Mouse (Mus musculus): ENCODE data around the gene Arhgap10. TPM values are rescaled to one million over a fixed set of nuclear protein-coding genes. Genes with fewer than 3 reads are reported as not detected.
A peak's percentile ranks its signal among the peaks of the same experiment; 100 is the strongest.

The Arhgap10 gene
- total RNA-seq, 2 experiments from 2014 or later, result 37.6 to 40.7 TPM

DNA sequence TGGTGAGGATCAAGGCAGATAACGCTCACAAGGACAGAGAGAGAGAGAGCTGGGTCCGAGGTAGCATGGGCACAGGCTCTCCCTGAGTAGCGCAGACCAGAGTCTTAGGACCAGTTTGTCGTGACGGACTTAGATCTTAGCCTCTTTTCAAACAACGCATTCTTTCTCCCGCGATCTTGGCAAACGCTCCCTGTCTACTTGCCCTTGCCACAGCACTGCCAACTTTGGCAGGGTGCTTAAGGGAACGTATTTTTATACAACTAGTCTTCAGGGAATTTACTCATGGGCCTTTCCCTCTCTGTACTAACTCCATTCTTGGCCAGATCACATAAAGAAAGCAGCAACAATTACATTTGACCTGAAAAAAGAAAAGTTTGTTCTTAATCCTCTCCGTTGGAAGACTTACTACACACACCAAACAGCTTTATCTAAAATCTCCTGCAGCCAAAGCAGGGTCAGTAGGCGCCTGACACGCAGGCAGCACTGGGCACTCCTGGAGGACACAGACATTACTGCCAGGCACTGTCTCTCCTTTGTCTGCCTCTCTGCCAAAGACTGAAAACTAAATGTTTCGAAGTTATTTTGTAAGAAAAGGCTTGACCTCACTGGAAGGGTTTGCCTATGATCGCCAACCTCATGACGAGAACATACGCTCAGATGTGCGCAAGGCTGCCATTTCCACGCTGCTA, 109.1 kb downstream of the Arhgap10 start:
- DNase-seq (ENCODE audit: low spot score), result no peak

DNA sequence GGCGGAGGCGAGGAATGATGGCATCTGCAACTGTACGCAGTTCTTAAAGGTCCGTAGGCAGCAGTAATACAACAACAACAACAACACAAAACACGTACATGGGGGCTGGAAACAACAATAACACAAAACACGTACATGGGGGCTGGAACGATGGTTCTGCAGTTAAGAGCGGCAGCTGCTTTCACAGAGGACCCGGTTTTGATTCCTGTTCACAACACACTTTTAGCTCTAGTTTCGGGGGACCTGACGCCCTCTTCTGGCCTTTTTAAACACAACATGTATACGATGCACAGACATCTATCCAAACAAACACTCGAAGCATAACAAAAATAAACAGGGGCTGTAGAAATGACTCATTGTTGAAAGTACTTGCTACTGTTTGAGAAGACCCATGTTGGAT, 110.9 kb downstream of the Arhgap10 start:
- no peak for DNase-seq (ENCODE audit: low spot score)

DNA sequence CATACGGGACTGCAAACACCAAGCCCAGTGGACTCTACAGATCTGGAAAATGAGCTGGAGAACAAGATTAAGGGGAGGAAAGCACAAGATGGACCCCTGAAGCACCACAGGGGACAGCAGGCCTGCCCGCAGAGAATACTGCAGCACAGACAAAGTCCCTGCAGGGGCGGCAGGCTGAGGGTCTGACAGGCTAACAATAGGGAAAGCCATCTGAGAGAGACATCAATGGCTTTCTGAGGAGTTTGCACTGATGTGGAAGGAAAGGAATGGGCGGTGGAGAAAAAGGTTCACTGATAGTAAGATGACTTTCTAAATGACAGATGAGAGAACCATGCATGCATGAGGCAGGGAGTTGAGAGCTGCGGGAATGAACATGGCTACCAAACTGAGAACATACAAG, 111.3 kb downstream of the Arhgap10 start:
- DNase-seq (ENCODE audit: low spot score), result no peak

- no peak for DNase-seq (ENCODE audit: low spot score)
Measured at GRCm38 (mm10) chr8:77404017-77404416, 113.7 kb downstream of the Arhgap10 start.

GRCm38 (mm10) chr8:77401934-77402333, 115.8 kb downstream of the Arhgap10 start:
- DNase-seq (ENCODE audit: low spot score), result no peak

GRCm38 (mm10) chr8:77401140-77401539, 116.6 kb downstream of the Arhgap10 start:
- DNase-seq (ENCODE audit: low spot score), result no peak

DNA sequence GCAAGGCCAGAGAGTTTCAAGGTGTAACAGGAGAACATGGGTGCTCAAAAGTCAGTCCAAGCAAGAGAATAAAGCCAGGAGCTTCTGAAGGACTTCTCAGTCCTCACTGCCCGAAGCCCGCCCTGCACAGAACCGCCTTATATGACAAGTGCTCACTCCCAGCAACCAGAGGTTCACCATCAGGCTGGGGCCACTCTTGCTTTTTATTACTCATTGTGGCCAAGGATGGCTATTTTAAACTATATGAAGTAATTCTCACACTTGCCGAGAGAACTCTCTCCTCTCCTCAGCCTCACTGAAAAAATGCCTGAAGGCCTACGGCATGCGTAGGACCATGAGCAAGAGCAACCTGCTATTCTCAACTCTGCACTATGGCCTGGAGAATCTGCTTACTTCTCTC, 133.7 kb downstream of the Arhgap10 start:
- DNase-seq (ENCODE audit: low spot score), result no peak

DNA sequence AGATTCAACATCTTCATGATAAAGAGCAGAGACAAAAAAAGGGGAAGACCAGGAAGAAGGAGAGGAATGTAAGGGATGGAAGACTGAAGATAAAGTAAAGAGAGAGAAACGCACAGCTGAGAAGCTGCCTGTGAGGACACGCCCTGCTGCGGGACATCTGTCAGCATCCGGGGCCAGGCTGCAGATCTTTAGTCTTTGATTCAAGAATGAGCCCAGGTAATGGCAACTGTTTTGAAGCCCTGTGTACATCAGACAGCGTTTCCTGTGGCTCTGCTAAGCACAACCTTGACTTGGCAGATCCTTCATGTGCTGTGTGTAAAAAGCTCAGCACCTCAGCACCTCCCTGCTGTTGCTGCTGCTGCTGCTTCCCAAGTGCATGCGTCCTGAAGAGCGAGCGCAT, 134.1 kb downstream of the Arhgap10 start:
- DNase-seq (ENCODE audit: low spot score), result no peak

- DNase-seq (ENCODE audit: low spot score), result no peak
Measured at GRCm38 (mm10) chr8:77380844-77381243, 136.9 kb downstream of the Arhgap10 start.

DNA sequence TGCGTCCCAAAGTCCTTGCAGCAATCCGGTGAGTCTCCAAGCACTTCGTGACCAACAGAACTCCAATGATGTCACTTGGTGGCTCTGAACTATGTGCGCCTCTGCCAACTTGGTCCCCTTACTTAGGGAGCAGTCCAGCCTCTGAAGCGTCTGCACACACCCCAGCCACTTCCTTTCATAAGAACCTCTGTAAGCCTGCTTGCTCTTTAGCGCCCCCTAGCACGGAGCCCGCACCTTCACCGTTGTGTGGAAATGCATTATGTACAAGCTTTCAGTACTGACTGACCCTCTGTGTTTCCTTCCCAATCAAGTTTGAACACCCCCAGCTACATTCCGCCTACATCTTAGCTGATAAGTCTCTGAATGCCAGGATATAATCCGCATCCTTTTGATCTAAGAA, 138.5 kb downstream of the Arhgap10 start:
- peak; percentile 13 for DNase-seq (ENCODE audit: low spot score)

GRCm38 (mm10) chr8:77376451-77376853, 141.3 kb downstream of the Arhgap10 start:
- DNase-seq (ENCODE audit: low spot score), result no peak

- DNase-seq (ENCODE audit: low spot score), result no peak
Measured at GRCm38 (mm10) chr8:77375999-77376398, 141.8 kb downstream of the Arhgap10 start.

GRCm38 (mm10) chr8:77371006-77371405, 146.7 kb downstream of the Arhgap10 start:
- DNase-seq (ENCODE audit: low spot score), result no peak

DNA sequence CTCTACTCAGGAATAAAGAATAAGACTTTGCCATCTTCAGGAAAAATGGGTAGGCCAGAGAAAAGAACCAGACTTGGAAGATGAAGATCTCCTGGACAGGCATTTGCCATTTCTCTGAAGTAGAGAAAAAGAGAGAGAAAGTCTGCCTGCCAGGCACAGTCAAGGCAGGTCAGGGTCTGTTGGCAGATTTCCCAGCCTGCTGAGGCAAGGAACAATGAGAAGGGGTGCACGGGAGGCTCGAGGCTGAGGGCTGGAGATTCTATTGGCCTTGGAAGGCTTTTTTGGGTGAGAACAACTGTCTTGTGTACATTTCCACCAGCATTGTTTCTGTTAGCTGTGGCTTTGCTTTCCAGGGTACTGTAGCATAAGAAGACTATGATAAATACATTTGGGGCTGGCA, 147.4 kb downstream of the Arhgap10 start:
- DNase-seq (ENCODE audit: low spot score), result no peak

DNA sequence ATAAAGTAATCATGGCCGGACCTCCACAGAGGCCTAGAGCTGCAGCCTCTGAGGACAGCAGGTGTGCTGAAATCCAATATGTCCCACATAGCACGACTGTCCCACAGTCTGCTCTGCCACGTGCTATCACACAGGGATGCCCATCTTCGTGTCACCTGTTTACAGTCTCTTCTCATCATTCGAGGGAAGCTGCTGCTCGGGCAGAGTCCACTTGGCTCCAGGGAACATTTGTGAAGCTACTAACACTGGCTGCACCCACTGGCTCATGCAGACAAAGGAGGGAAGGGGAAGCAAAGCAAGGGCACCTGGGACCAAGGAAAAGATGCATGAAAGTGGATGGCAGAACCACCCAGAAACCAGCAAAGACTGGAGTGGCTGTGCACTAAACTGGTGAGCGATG, 148.1 kb downstream of the Arhgap10 start:
- no peak for DNase-seq (ENCODE audit: low spot score)

GRCm38 (mm10) chr8:77367091-77367490, 150.7 kb downstream of the Arhgap10 start:
- DNase-seq (ENCODE audit: low spot score), result no peak

- no peak for DNase-seq (ENCODE audit: low spot score)
Measured at GRCm38 (mm10) chr8:77366446-77366845, 151.3 kb downstream of the Arhgap10 start.

DNA sequence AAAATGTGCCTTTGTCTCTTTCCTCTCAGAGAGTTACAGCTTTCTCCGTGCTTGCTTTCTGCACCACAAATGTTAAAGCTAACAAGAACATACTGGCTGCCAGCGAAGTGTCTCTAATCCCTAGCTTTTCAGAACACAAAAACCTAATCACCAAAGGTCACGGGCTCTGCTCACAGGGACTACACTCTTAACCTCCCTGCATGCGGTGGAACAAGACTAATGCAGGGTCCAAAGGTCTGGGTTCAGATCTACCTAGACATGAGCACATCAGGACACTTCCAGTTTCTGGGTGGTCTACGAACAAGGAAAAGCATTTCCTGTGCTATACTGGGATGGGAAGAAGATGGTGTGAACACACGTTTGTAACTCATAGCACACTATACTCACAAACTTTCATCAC, 151.8 kb downstream of the Arhgap10 start:
- DNase-seq (ENCODE audit: low spot score), result no peak

- DNase-seq (ENCODE audit: low spot score), result no peak
Measured at GRCm38 (mm10) chr8:77364472-77364871, 153.3 kb downstream of the Arhgap10 start.

DNA sequence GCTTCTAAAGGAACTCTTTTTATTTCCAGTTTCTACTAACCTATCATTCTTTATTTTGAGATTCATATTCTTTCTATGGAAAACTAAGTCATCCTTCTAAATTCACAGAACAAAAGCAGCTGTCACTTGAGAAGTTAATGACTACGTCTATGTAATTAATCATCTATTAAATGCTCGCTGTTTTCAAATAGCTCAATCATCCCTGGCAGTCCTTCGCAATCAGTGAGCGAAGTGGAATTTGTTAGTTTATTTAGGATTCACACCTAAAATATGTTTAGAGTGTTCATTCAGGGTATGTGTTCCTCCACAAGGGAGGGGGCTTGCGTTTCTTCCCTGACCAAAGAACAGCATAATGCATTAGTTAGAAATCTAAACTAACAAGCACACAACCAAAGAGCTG, 156.9 kb downstream of the Arhgap10 start:
- no peak for DNase-seq (ENCODE audit: low spot score)

- no peak for DNase-seq (ENCODE audit: low spot score)
Measured at GRCm38 (mm10) chr8:77360423-77360822, 157.3 kb downstream of the Arhgap10 start.

DNA sequence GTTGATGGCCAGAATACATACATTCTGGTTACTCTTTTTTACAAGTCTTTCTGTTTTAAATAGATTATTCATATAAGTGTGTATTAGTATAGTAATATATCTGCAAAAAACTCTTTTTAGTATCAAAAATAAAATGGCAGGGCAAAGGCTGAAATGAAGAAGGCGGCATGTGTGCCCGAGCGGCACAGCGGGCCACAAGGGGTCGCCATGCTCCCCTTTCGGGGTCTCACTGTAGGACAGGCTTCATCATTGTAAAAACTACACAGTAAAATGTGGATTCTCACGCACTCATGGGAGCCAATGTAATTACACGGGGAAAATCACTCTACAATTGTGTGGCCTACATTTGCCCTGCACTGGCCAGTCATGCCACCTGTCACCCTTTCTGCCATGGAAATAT, 160.6 kb downstream of the Arhgap10 start:
- DNase-seq (ENCODE audit: low spot score), result no peak

- no peak for DNase-seq (ENCODE audit: low spot score)
Measured at GRCm38 (mm10) chr8:77355344-77355743, 162.4 kb downstream of the Arhgap10 start.

GRCm38 (mm10) chr8:77354189-77354588, 163.6 kb downstream of the Arhgap10 start:
- no peak for DNase-seq (ENCODE audit: low spot score)
